Mouse (Mus musculus) neural tube, embryonic 14.5 days (tissue): Measurements from ENCODE around the gene Il20ra. TPM values are rescaled to one million over a fixed set of nuclear protein-coding genes. Genes with fewer than 3 reads are reported as not detected.

Experiments used
- ATAC-seq: fragments of 200-750 bp; cut with Nextera tagmentation; 2 replicates; pipeline ENCODE4 v1.8.0; 2017; ENCODE audit warnings: low read depth, mild to moderate bottlenecking, moderate TSS enrichment, moderate library complexity
- H3K27ac ChIP-seq: fragments of 300-500 bp; sonication (generic); 2 replicates; pipeline ENCODE4 v1.5.1; 2014; ENCODE audit warnings: low read depth, mild to moderate bottlenecking, control low read depth, low read length, moderate library complexity, mixed read lengths
- H3K27me3 ChIP-seq: fragments of 300-500 bp; sonication (generic); 2 replicates; pipeline ENCODE4 v1.6.1; 2014; ENCODE audit warnings: low read length; ENCODE audit not compliant: control insufficient read depth, insufficient read depth
- H3K36me3 ChIP-seq: fragments of 300-500 bp; sonication (generic); 2 replicates; pipeline ENCODE4 v1.6.1; 2014; ENCODE audit warnings: low read length, mixed read lengths; ENCODE audit not compliant: control insufficient read depth, insufficient read depth
- H3K4me1 ChIP-seq: fragments of 300-500 bp; sonication (generic); 2 replicates; pipeline ENCODE4 v1.6.1; 2014; ENCODE audit warnings: low read length; ENCODE audit not compliant: control insufficient read depth, insufficient read depth
- H3K4me2 ChIP-seq: fragments of 300-500 bp; sonication (generic); 2 replicates; pipeline ENCODE4 v1.6.1; 2014; ENCODE audit warnings: mild to moderate bottlenecking, low read depth, low read length, control low read depth
- H3K4me3 ChIP-seq: fragments of 300-500 bp; sonication (generic); 2 replicates; pipeline ENCODE4 v1.5.1; 2014; ENCODE audit warnings: low read depth, low read length, control low read depth, mixed read lengths
- H3K9ac ChIP-seq: fragments of 300-500 bp; sonication (generic); replicated peaks from 2 replicates; pipeline ENCODE4 v1.6.1; 2014; ENCODE audit warnings: low read depth, mild to moderate bottlenecking, control low read depth, low read length, mixed read lengths
- H3K9me3 ChIP-seq: fragments of 300-500 bp; sonication (generic); 2 replicates; pipeline ENCODE4 v1.6.1; 2016; ENCODE audit warnings: low read length; ENCODE audit not compliant: control insufficient read depth
- WGBS: fragments of 180-500 bp; shearing (Covaris S2); extraction: QIAGEN DNeasy Blood & Tissue Kit; methylation state at CpG from one replicate; pipeline ENCODE4 v1.1.7; 2014; 5-methylcytosine and 5-hydroxymethylcytosine counted together
- polyA plus RNA-seq: library from polyadenylated mRNA; unstranded; fragments of >200 nt; fragmentation: Nextera tagmentation; extraction: Ambion mirVana; gene quantifications from 2 replicates; pipeline ENCODE4 v1.2.1, GENCODE M21; 2014

The Il20ra gene
- polyA plus RNA-seq, 1 experiment from 2014 or later = 2.2 TPM

DNA sequence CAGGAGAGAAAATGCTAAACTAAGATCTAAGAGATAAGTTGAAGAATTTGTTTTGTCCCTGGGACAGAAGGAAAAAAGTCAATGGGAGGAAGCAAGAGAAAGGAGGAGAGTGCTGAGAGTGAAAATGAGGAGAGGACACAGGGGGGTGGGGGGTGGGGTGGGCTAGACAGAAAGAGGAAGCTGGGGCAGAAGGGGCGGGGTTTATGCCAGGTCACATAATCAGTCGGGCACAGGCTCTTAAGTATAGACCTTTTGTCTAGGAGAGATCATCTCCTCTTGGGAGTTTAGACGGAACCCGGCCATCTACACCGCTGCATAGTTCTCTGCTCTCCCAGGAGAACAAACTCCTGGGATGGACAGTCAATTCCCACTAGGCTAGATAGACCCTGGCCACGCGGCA lies 90.6 kb downstream of the Il20ra start:
- 87% methylated on average over 7 of the region's 7 CpGs for WGBS
- H3K9me3 ChIP-seq = no peaks in the 10 kb centered on the region

DNA sequence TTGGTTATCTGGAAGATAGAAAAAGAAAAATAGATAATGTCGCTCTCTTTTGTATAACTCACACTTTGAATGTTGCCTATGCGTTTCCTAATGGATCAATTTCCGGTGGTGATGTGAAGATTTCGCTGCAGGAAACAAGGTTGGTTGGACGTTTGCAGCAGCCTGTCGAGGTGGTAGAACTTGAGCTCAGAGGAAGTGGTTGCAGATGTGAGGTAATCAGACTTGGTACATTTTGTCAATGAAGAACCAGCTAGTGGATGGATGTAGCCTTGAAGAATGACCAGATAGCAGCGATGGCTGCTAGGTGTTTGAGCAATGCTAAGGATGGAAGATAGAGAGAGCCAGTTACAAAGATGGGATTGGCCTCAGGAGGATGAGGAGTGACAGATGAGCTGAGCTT lies 92.4 kb downstream of the Il20ra start:
- Histone ChIP-seq H3K9ac (no peak overlapping the region), H3K27me3 (no peaks in the 10 kb centered on the region), H3K9me3 (no peaks in the 10 kb centered on the region), H3K36me3 (no peaks in the 10 kb centered on the region), H3K27ac (no peak overlapping the region), H3K4me1 (no peaks in the 10 kb centered on the region), H3K4me2 (no peak overlapping the region), H3K4me3 (no peak overlapping the region)
- WGBS = 91% methylated on average over 7 of the region's 7 CpGs
- no peak for ATAC-seq

More for the DNA sequence above, 90.6 kb downstream of the Il20ra start:
- H3K9ac ChIP-seq = no peak overlapping the region
- no peak overlapping the region for H3K4me3 ChIP-seq
- no peak overlapping the region for H3K27ac ChIP-seq
- no peaks in the 10 kb centered on the region for H3K36me3 ChIP-seq
- H3K4me1 ChIP-seq = no peaks in the 10 kb centered on the region
- ATAC-seq = no peak
- no peak overlapping the region for H3K4me2 ChIP-seq
- H3K27me3 ChIP-seq = no peaks in the 10 kb centered on the region

Other genes starting within 250 kb of the Il20ra start
- 24.9 and 28.0 TPM in 2 replicates for gene Ifngr1, start 120.6 kb upstream of the Il20ra start, polyA plus RNA-seq
- not detected in 2 replicates for gene Il22ra2, start 90.6 kb upstream of the Il20ra start, polyA plus RNA-seq
- 2.6 and 2.8 TPM in 2 replicates for gene Slc35d3, start 138.9 kb downstream of the Il20ra start, polyA plus RNA-seq
- gene Pex7, start 195.1 kb downstream of the Il20ra start, polyA plus RNA-seq = 33.8 and 35.0 TPM in 2 replicates
- gene Map3k5, start 221.9 kb downstream of the Il20ra start, polyA plus RNA-seq = 1.7 and 1.9 TPM in 2 replicates